Mouse (Mus musculus) limb, embryonic 13.5 days (tissue): ENCODE results near the gene Hsd17b1. TPM values are rescaled to one million over a fixed set of nuclear protein-coding genes. Genes with fewer than 3 reads are reported as not detected.
A peak's percentile ranks its signal among the peaks of the same experiment; 100 is the strongest.

Source experiments
- ATAC-seq: fragments of 200-750 bp; cut with Nextera tagmentation; 2 replicates; pipeline ENCODE4 v1.8.0; 2017; ENCODE audit warnings: low read depth, moderate number of reproducible peaks, moderate TSS enrichment; ENCODE audit not compliant: low FRiP score
- H3K27ac ChIP-seq: fragments of 300-500 bp; sonication (generic); 2 replicates; pipeline ENCODE4 v1.5.1; 2015; ENCODE audit warnings: inconsistent platforms, mild to moderate bottlenecking, moderate library complexity
- H3K27me3 ChIP-seq: fragments of 300-500 bp; sonication (generic); 2 replicates; pipeline ENCODE4 v1.6.1; 2015; ENCODE audit warnings: mild to moderate bottlenecking, inconsistent platforms
- H3K36me3 ChIP-seq: fragments of 300-500 bp; sonication (generic); 2 replicates; pipeline ENCODE4 v1.6.1; 2015; ENCODE audit warnings: inconsistent platforms, mild to moderate bottlenecking, moderate library complexity
- H3K4me1 ChIP-seq: fragments of 300-500 bp; sonication (generic); 2 replicates; pipeline ENCODE4 v1.6.1; 2015; ENCODE audit warnings: inconsistent platforms
- H3K4me2 ChIP-seq: fragments of 300-500 bp; sonication (generic); replicated peaks from 2 replicates; pipeline ENCODE4 v1.6.1; 2015; ENCODE audit warnings: inconsistent platforms, mild to moderate bottlenecking, moderate library complexity
- H3K4me3 ChIP-seq: fragments of 300-500 bp; sonication (generic); 2 replicates; pipeline ENCODE4 v1.5.1; 2015; ENCODE audit warnings: moderate library complexity, mild to moderate bottlenecking, inconsistent platforms
- H3K9ac ChIP-seq: fragments of 300-500 bp; sonication (generic); 2 replicates; pipeline ENCODE4 v1.6.1; 2015; ENCODE audit warnings: mild to moderate bottlenecking, inconsistent platforms
- H3K9me3 ChIP-seq: fragments of 300-500 bp; sonication (generic); 2 replicates; pipeline ENCODE4 v1.6.1; 2016; ENCODE audit warnings: inconsistent platforms
- WGBS: fragments of 180-500 bp; shearing (Covaris S2); methylation state at CpG from one replicate; pipeline ENCODE4 v1.1.7; 2015; 5-methylcytosine and 5-hydroxymethylcytosine counted together
- polyA plus RNA-seq: library from polyadenylated mRNA; unstranded; fragments of >200 nt; fragmentation: Nextera tagmentation; extraction: Ambion mirVana; gene quantifications from 2 replicates; pipeline ENCODE4 v1.2.1, GENCODE M21; 2015

Hsd17b1 gene
- polyA plus RNA-seq, 1 experiment from 2014 or later, result 0.28 TPM

GRCm38 (mm10) chr11:101079746-101080145, 1.5 kb downstream of the Hsd17b1 start:
- H3K4me3 ChIP-seq, result peak overlapping the region; percentile 20
- H3K27ac ChIP-seq, result no peak overlapping the region
- no peak overlapping the region; the same call in 1 of the 2 replicates for H3K9ac ChIP-seq
- H3K27me3 ChIP-seq, result peaks cover 61% of the 10 kb centered on the region
- H3K4me1 ChIP-seq, result peaks cover 25% of the 10 kb centered on the region
- H3K36me3 ChIP-seq, result peaks cover 9% of the 10 kb centered on the region
- peak overlapping the region; percentile 49 for H3K4me2 ChIP-seq
- H3K9me3 ChIP-seq, result no peaks in the 10 kb centered on the region
- no peak for ATAC-seq
- WGBS, result 2% methylated on average over 27 of the region's 27 CpGs

- ATAC-seq, result no peak
- H3K27me3 ChIP-seq, result peaks cover 61% of the 10 kb centered on the region
- peaks cover 25% of the 10 kb centered on the region for H3K4me1 ChIP-seq
- H3K27ac ChIP-seq, result no peak overlapping the region
- no peak overlapping the region for H3K4me2 ChIP-seq
- 64% methylated on average over 5 of the region's 5 CpGs for WGBS
- H3K9me3 ChIP-seq, result no peaks in the 10 kb centered on the region
- no peak overlapping the region for H3K4me3 ChIP-seq
- no peak overlapping the region for H3K9ac ChIP-seq
- H3K36me3 ChIP-seq, result peaks cover 16% of the 10 kb centered on the region
These were observed 2.2 kb downstream of the Hsd17b1 start for GRCm38 (mm10) chr11:101080421-101080820.

GRCm38 (mm10) chr11:101081659-101082058, 3.4 kb downstream of the Hsd17b1 start:
- Histone ChIP-seq H3K27me3 (peaks cover 52% of the 10 kb centered on the region), H3K36me3 (peaks cover 20% of the 10 kb centered on the region), H3K4me2 (peak overlapping the region; percentile 91), H3K4me1 (peaks cover 35% of the 10 kb centered on the region), H3K27ac (0 out of 2 replicates have a peak overlapping the region, but pooled peaks have one; percentile 85), H3K4me3 (peak overlapping the region; percentile 89), H3K9me3 (no peaks in the 10 kb centered on the region), H3K9ac (peak overlapping the region; percentile 62)
- ATAC-seq, result no peak
- 7% methylated on average over 10 of the region's 10 CpGs for WGBS

GRCm38 (mm10) chr11:101082208-101083082, 4.2 kb downstream of the Hsd17b1 start, which contains the start of gene Coasy:
Coasy (plus strand) TSS chr11:101082565.
- peak; percentile 91 for ATAC-seq
- H3K9me3 ChIP-seq, result no peaks in the 10 kb centered on the region
- under 1% methylated on average over 51 of the region's 51 CpGs for WGBS
- peak within 1 kb of the TSS; percentile 89 for H3K4me3 ChIP-seq
- H3K4me2 ChIP-seq, result peak within 1 kb of the TSS; percentile 91
- H3K9ac ChIP-seq, result peak within 1 kb of the TSS; percentile 85
- H3K27me3 ChIP-seq, result peaks cover 44% of the 10 kb centered on the region
- H3K4me1 ChIP-seq, result peaks cover 37% of the 10 kb centered on the region
- H3K36me3 ChIP-seq, result peaks cover 15% of the 10 kb centered on the region
- peak within 1 kb of the TSS; percentile 85 for H3K27ac ChIP-seq

- Histone ChIP-seq H3K36me3 (peaks cover 15% of the 10 kb centered on the region), H3K27ac (peak overlapping the region; percentile 85), H3K9ac (peak overlapping the region; percentile 85), H3K27me3 (peaks cover 37% of the 10 kb centered on the region), H3K4me3 (peak overlapping the region; percentile 89), H3K4me2 (peak overlapping the region; percentile 91), H3K9me3 (no peaks in the 10 kb centered on the region), H3K4me1 (peaks cover 45% of the 10 kb centered on the region)
- WGBS, result 30% methylated on average over 19 of the region's 19 CpGs
- ATAC-seq, result no peak
These were observed 5.0 kb downstream of the Hsd17b1 start for GRCm38 (mm10) chr11:101083083-101083697.

GRCm38 (mm10) chr11:101084246-101084645, 6.0 kb downstream of the Hsd17b1 start:
- ATAC-seq, result no peak
- H3K9me3 ChIP-seq, result no peaks in the 10 kb centered on the region
- H3K27me3 ChIP-seq, result peaks cover 26% of the 10 kb centered on the region
- H3K36me3 ChIP-seq, result peaks cover 23% of the 10 kb centered on the region
- no peak overlapping the region for H3K27ac ChIP-seq
- peak overlapping the region; percentile 91; the same call in 1 of the 2 replicates for H3K4me2 ChIP-seq
- no peak overlapping the region for H3K9ac ChIP-seq
- 73% methylated on average over 14 of the region's 14 CpGs for WGBS
- H3K4me1 ChIP-seq, result peaks cover 49% of the 10 kb centered on the region
- H3K4me3 ChIP-seq, result 0 out of 2 replicates have a peak overlapping the region, but pooled peaks have one; percentile 1

GRCm38 (mm10) chr11:101084811-101085210, 6.6 kb downstream of the Hsd17b1 start:
- Histone ChIP-seq H3K9me3 (no peaks in the 10 kb centered on the region), H3K27ac (no peak overlapping the region), H3K27me3 (peaks cover 21% of the 10 kb centered on the region), H3K4me2 (no peak overlapping the region), H3K36me3 (peaks cover 29% of the 10 kb centered on the region), H3K4me3 (no peak overlapping the region), H3K4me1 (peaks cover 44% of the 10 kb centered on the region), H3K9ac (no peak overlapping the region)
- WGBS, result 92% methylated on average over 12 of the region's 12 CpGs
- no peak for ATAC-seq

GRCm38 (mm10) chr11:101085617-101086322, 7.6 kb downstream of the Hsd17b1 start:
- Histone ChIP-seq H3K9me3 (no peaks in the 10 kb centered on the region), H3K36me3 (peaks cover 38% of the 10 kb centered on the region), H3K27me3 (peaks cover 11% of the 10 kb centered on the region), H3K4me1 (peaks cover 42% of the 10 kb centered on the region), H3K9ac (0 out of 2 replicates have a peak overlapping the region, but pooled peaks have one; percentile 25), H3K4me3 (no peak overlapping the region), H3K4me2 (no peak overlapping the region; the same call in 1 of the 2 replicates), H3K27ac (no peak overlapping the region)
- ATAC-seq, result no peak
- 91% methylated on average over 18 of the region's 18 CpGs for WGBS

- ATAC-seq, result no peak
- Histone ChIP-seq H3K4me2 (peak overlapping the region; percentile 97), H3K4me1 (peaks cover 42% of the 10 kb centered on the region), H3K27me3 (peaks cover 6% of the 10 kb centered on the region), H3K27ac (peak overlapping the region; percentile 82; the same call in 1 of the 2 replicates), H3K9ac (0 out of 2 replicates have a peak overlapping the region, but pooled peaks have one; percentile 25), H3K4me3 (peak overlapping the region; percentile 83), H3K9me3 (no peaks in the 10 kb centered on the region), H3K36me3 (peaks cover 44% of the 10 kb centered on the region)
- 77% methylated on average over 6 of the region's 6 CpGs for WGBS
These were observed 8.1 kb downstream of the Hsd17b1 start for GRCm38 (mm10) chr11:101086323-101086674.

GRCm38 (mm10) chr11:101086756-101087681, 8.8 kb downstream of the Hsd17b1 start, which contains the start of gene Mlx:
Mlx (plus strand) TSS chr11:101087277.
- 1% methylated on average over 52 of the region's 52 CpGs for WGBS
- H3K4me1 ChIP-seq, result peaks cover 36% of the 10 kb centered on the region
- peaks cover 51% of the 10 kb centered on the region for H3K36me3 ChIP-seq
- peak within 1 kb of the TSS; percentile 82 for H3K27ac ChIP-seq
- H3K9ac ChIP-seq, result peak within 1 kb of the TSS; percentile 85
- H3K4me3 ChIP-seq, result peak within 1 kb of the TSS; percentile 83
- peak; percentile 85 for ATAC-seq
- no peaks in the 10 kb centered on the region for H3K27me3 ChIP-seq
- H3K4me2 ChIP-seq, result peak within 1 kb of the TSS; percentile 97
- no peaks in the 10 kb centered on the region for H3K9me3 ChIP-seq

GRCm38 (mm10) chr11:101087682-101088055, 9.5 kb downstream of the Hsd17b1 start:
- WGBS, result 5% methylated on average over 8 of the region's 8 CpGs
- peak overlapping the region; percentile 85 for H3K9ac ChIP-seq
- peaks cover 36% of the 10 kb centered on the region for H3K4me1 ChIP-seq
- no peaks in the 10 kb centered on the region for H3K27me3 ChIP-seq
- H3K27ac ChIP-seq, result peak overlapping the region; percentile 82; the same call in 1 of the 2 replicates
- peak overlapping the region; percentile 83 for H3K4me3 ChIP-seq
- peaks cover 57% of the 10 kb centered on the region for H3K36me3 ChIP-seq
- H3K9me3 ChIP-seq, result no peaks in the 10 kb centered on the region
- peak overlapping the region; percentile 97 for H3K4me2 ChIP-seq
- ATAC-seq, result no peak
